Mouse (Mus musculus): ENCODE measurements around the gene Mtr.

- TF ChIP-seq CTCF (IDR thresholded peaks at IDR 0.05; ENCODE audit: low read depth, low read length): no peak
- TF ChIP-seq POLR2AphosphoS5 (IDR thresholded peaks at IDR 0.05; ENCODE audit: insufficient replicate concordance, low read depth, low read length): no peak
- TF ChIP-seq TAL1 (conservative IDR thresholded peaks at IDR 0.05; ENCODE audit: low read depth, low read length): no peak
- no peak for TF ChIP-seq GATA1 (IDR thresholded peaks at IDR 0.05; ENCODE audit: borderline replicate concordance, low read length)
Measured at GRCm38 (mm10) chr13:12263996-12264395, 6.1 kb upstream of the Mtr start.
